Comparison of ENCODE assay signal across 10 mouse cellular contexts in the genomic region with DNA sequence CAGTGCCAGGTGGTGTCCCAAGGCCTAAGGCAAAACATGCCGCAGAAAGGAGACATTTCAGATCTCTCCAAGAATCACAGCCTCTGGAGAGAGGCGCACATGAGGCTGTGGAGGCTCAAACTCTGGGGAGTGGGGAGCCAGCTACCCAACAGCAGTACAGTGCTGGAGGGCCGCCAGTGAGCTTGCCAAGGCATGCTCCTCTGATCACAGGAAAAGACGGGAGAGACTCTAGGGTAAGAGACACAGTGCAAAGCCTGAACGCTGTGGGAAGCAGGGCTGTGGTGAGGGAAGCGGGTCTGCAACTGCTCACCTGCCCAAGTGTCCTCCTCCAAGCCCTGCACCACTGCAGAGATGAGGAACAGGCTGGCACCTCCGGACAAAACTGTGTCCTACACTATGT. TPM values are rescaled to one million over a fixed set of nuclear protein-coding genes. Genes with fewer than 3 reads are reported as not detected.
DNase-seq lines count a peak whose midpoint lies in the region; ATAC-seq and TF ChIP-seq lines count a peak whose summit lies in the region.
"Had no signal": no experiment of that assay in that cellular context is flagged by ENCODE, and none has a peak within 500 bp of the region (broad histone marks: within the 10 kb centered on the region; RNA-seq: fewer than 3 reads in every experiment).

No protein-coding gene starts in this region.

- H3K4me3 ChIP-seq in layer of hippocampus, adult 2 months = no peak overlapping the region
- H3K4me3 ChIP-seq in forebrain, postnatal 0 days (ENCODE audit: low read depth, low read length) = no peak overlapping the region
- no peak overlapping the region for H3K4me3 ChIP-seq in limb, embryonic 15.5 days
- H3K4me3 ChIP-seq in left cerebral cortex, adult 2 months = no peak overlapping the region

- no peak for TF ChIP-seq POLR2A in brain, embryonic 14.5 days (IDR thresholded peaks at IDR 0.05; ENCODE audit: borderline replicate concordance, extremely low read depth, insufficient read depth, insufficient read length, poor library complexity, severe bottlenecking)

- no peak overlapping the region for H3K27ac ChIP-seq in layer of hippocampus, adult 2 months
- no peak overlapping the region for H3K27ac ChIP-seq in forebrain, postnatal 0 days (ENCODE audit: low read depth, low read length)
- H3K27ac ChIP-seq in limb, embryonic 15.5 days = no peak overlapping the region
- no peak overlapping the region for H3K27ac ChIP-seq in left cerebral cortex, adult 2 months
- H3K27ac ChIP-seq: embryonic facial prominence, embryonic 12.5 days had no signal

- H3K27me3 ChIP-seq in forebrain, postnatal 0 days (ENCODE audit: insufficient read depth, low read length) = peaks cover 8% of the 10 kb centered on the region; the same call in 1 of the 2 replicates
- peaks cover 22% of the 10 kb centered on the region for H3K27me3 ChIP-seq in limb, embryonic 15.5 days

- no peaks in the 10 kb centered on the region for H3K4me1 ChIP-seq in forebrain, postnatal 0 days (ENCODE audit: insufficient read depth)
- peaks cover 11% of the 10 kb centered on the region; the same call in 1 of the 2 replicates for H3K4me1 ChIP-seq in limb, embryonic 15.5 days
- H3K4me1 ChIP-seq: embryonic facial prominence, embryonic 12.5 days had no signal

- H3K9ac ChIP-seq in forebrain, postnatal 0 days = no peak overlapping the region
- no peak overlapping the region for H3K9ac ChIP-seq in limb, embryonic 15.5 days

- TF ChIP-seq CTCF in layer of hippocampus, adult 2 months (conservative IDR thresholded peaks at IDR 0.05) = no peak
- TF ChIP-seq CTCF in brain, embryonic 14.5 days (IDR thresholded peaks at IDR 0.05; ENCODE audit: borderline replicate concordance, extremely low read depth, insufficient read depth, insufficient read length) = no peak
- TF ChIP-seq CTCF in forebrain, postnatal 0 days (IDR thresholded peaks at IDR 0.05; ENCODE audit: low read depth) = no peak
- no peak for TF ChIP-seq CTCF in left cerebral cortex, adult 2 months (IDR thresholded peaks at IDR 0.05)

- 56% methylated on average over 7 of the region's 7 CpGs for WGBS in forebrain, postnatal 0 days
- 44% methylated on average over 7 of the region's 7 CpGs for WGBS in limb, embryonic 15.5 days

- no peak for ATAC-seq in forebrain, postnatal 0 days
- ATAC-seq in limb, embryonic 15.5 days (ENCODE audit: insufficient number of reproducible peaks, low FRiP score, low TSS enrichment, low read depth) = no peak

- intact Hi-C loops in left cerebral cortex, adult 2 months (cut with DNase I) = loop anchor here (5.0 kb wide), 1 partner anchor 196 kb away; no protein-coding TSS in a partner anchor

- H3K9me3 ChIP-seq in forebrain, postnatal 0 days (ENCODE audit: low read length) = no peaks in the 10 kb centered on the region
- H3K9me3 ChIP-seq in limb, embryonic 15.5 days = no peaks in the 10 kb centered on the region
- H3K9me3 ChIP-seq: embryonic facial prominence, embryonic 12.5 days had no signal

- no peaks in the 10 kb centered on the region for H3K36me3 ChIP-seq in forebrain, postnatal 0 days (ENCODE audit: insufficient read depth)
- no peaks in the 10 kb centered on the region for H3K36me3 ChIP-seq in limb, embryonic 15.5 days
- H3K36me3 ChIP-seq: embryonic facial prominence, embryonic 12.5 days had no signal

- peak; percentile 13 to 25 for DNase-seq in layer of hippocampus, postnatal 10 days (ENCODE audit: low spot score in 2 of 2)
- DNase-seq in layer of hippocampus, adult 2 months (ENCODE audit: low spot score in 2 of 2) = no peak
- peak; percentile 29 for DNase-seq in brain, embryonic 14.5 days (ENCODE audit: low read depth)
- DNase-seq in forebrain, postnatal 0 days = no peak
- no peak for DNase-seq in left cerebral cortex, adult 2 months (ENCODE audit: extremely low spot score in 1 of 2, low spot score in 2 of 2)
- DNase-seq in frontal cortex, postnatal 10 days (ENCODE audit: low spot score in 2 of 2) = no peak
- no peak for DNase-seq in cerebellum, adult 18-20 months

- peak overlapping the region; percentile 57; the same call in 1 of the 2 replicates for H3K4me2 ChIP-seq in forebrain, postnatal 0 days (ENCODE audit: low read depth)
- H3K4me2 ChIP-seq in limb, embryonic 15.5 days = 0 out of 2 replicates have a peak overlapping the region, but pooled peaks have one; percentile 71

RNA-seq across cellular contexts. Expression of gene Acaa1b, which starts 1.1 kb away (rescaled TPM):
- total RNA-seq in layer of hippocampus, postnatal 10 days (2021) = 1 to 10 TPM; 2.1 to 2.5 TPM
- total RNA-seq in layer of hippocampus, adult 2 months (2021) = 1 to 10 TPM; 1.6 TPM
- 1.4 and 2.1 TPM in 2 replicates for polyA plus RNA-seq in brain, embryonic 14.5 days (2012; rRNA removed)
- 2.0 and 2.1 TPM in 2 replicates for total RNA-seq in forebrain, postnatal 0 days (2014; rRNA removed)
- 2.2 and 2.7 TPM in 2 replicates for polyA plus RNA-seq in forebrain, postnatal 0 days (2015; fragmentation: Nextera tagmentation; extraction: Ambion mirVana)
- 1.7 and 2.4 TPM in 2 replicates for polyA plus RNA-seq in limb, embryonic 15.5 days (2015; fragmentation: Nextera tagmentation; extraction: Ambion mirVana)
- 1 to 10 TPM; 1.8 TPM for total RNA-seq in left cerebral cortex, adult 2 months (2021)

RNA-seq across cellular contexts. Expression of gene Gm47289, which starts 3.1 kb away (rescaled TPM):
- not detected for total RNA-seq in layer of hippocampus, postnatal 10 days (2021)
- total RNA-seq in layer of hippocampus, adult 2 months (2021) = not detected
- polyA plus RNA-seq in brain, embryonic 14.5 days (2012; rRNA removed) = not detected in 2 replicates
- not detected in 2 replicates for total RNA-seq in forebrain, postnatal 0 days (2014; rRNA removed)
- polyA plus RNA-seq in forebrain, postnatal 0 days (2015; fragmentation: Nextera tagmentation; extraction: Ambion mirVana) = not detected in 2 replicates
- polyA plus RNA-seq in limb, embryonic 15.5 days (2015; fragmentation: Nextera tagmentation; extraction: Ambion mirVana) = not detected in 2 replicates
- total RNA-seq in left cerebral cortex, adult 2 months (2021) = not detected
- total RNA-seq: left cerebral cortex, adult 18-20 months had no signal
- polyA plus RNA-seq: embryonic facial prominence, embryonic 12.5 days had no signal

RNA-seq across cellular contexts. Expression of gene Slc22a13, which starts 53.1 kb away (rescaled TPM):
- not detected for total RNA-seq in layer of hippocampus, postnatal 10 days (2021)
- not detected for total RNA-seq in layer of hippocampus, adult 2 months (2021)
- polyA plus RNA-seq in brain, embryonic 14.5 days (2012; rRNA removed) = 0.06 and 0.10 TPM in 2 replicates
- not detected in 2 replicates for total RNA-seq in forebrain, postnatal 0 days (2014; rRNA removed)
- not detected in 2 replicates for polyA plus RNA-seq in forebrain, postnatal 0 days (2015; fragmentation: Nextera tagmentation; extraction: Ambion mirVana)
- polyA plus RNA-seq in limb, embryonic 15.5 days (2015; fragmentation: Nextera tagmentation; extraction: Ambion mirVana) = not detected in 2 replicates
- under 1 TPM in 1 of 2 experiments, not detected in 1; 0.23 TPM for total RNA-seq in left cerebral cortex, adult 2 months (2021)
- total RNA-seq: left cerebral cortex, adult 18-20 months had no signal
- polyA plus RNA-seq: embryonic facial prominence, embryonic 12.5 days had no signal

RNA-seq across cellular contexts. Expression of gene Dlec1, which starts 53.5 kb away (rescaled TPM):
- total RNA-seq in layer of hippocampus, postnatal 10 days (2021) = 1 to 10 TPM; 1.8 to 2.7 TPM
- total RNA-seq in layer of hippocampus, adult 2 months (2021) = 1 to 10 TPM; 3.0 to 3.3 TPM
- 0.92 and 2.2 TPM in 2 replicates for polyA plus RNA-seq in brain, embryonic 14.5 days (2012; rRNA removed)
- total RNA-seq in forebrain, postnatal 0 days (2014; rRNA removed) = 0.85 and 2.0 TPM in 2 replicates
- 0.40 and 0.42 TPM in 2 replicates for polyA plus RNA-seq in forebrain, postnatal 0 days (2015; fragmentation: Nextera tagmentation; extraction: Ambion mirVana)
- polyA plus RNA-seq in limb, embryonic 15.5 days (2015; fragmentation: Nextera tagmentation; extraction: Ambion mirVana) = 0.38 and 0.46 TPM in 2 replicates
- total RNA-seq in left cerebral cortex, adult 2 months (2021) = 1 to 10 TPM; 2.8 to 3.8 TPM

Comparison
In these comparisons a context has a peak if more than half of its experiments do, and no peak if none do; other contexts are left out.
1. DNase-seq: peak in layer of hippocampus, postnatal 10 days (2 of 2) and brain, embryonic 14.5 days (single experiment); none in layer of hippocampus, adult 2 months (0 of 2), forebrain, postnatal 0 days (single experiment), left cerebral cortex, adult 2 months (0 of 2), frontal cortex, postnatal 10 days (0 of 2) and cerebellum, adult 18-20 months (0 of 2).